Mouse (Mus musculus) spleen, postnatal 14 days (tissue): Measurements from ENCODE around the gene St5.

ENCODE experiments used
- DNase-seq, 2 experiments: peaks; one replicate each; pipeline ENCODE4 v3.0.0; 2021 to 2022; ENCODE audit warnings: low spot score in 2 of 2

St5 gene

DNA sequence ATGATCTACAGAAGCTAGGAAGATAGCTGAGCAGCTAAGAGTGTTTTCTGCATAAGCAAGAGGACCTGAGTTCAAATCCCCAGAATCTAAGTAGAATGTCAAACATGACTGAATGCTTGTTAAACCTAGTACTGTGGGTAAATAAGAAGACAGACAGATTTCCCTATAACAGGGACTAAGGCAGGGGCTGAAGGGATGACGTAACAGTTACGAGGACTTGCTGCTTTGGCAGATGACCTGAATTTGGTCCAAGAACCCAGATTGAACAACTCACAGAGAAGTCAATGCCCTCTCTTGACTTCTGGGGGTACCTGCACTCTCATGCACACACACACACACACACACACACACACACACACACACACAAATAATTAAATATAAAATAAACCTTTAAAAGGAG lies 93.1 kb downstream of the St5 start:
- DNase-seq: no peak

DNA sequence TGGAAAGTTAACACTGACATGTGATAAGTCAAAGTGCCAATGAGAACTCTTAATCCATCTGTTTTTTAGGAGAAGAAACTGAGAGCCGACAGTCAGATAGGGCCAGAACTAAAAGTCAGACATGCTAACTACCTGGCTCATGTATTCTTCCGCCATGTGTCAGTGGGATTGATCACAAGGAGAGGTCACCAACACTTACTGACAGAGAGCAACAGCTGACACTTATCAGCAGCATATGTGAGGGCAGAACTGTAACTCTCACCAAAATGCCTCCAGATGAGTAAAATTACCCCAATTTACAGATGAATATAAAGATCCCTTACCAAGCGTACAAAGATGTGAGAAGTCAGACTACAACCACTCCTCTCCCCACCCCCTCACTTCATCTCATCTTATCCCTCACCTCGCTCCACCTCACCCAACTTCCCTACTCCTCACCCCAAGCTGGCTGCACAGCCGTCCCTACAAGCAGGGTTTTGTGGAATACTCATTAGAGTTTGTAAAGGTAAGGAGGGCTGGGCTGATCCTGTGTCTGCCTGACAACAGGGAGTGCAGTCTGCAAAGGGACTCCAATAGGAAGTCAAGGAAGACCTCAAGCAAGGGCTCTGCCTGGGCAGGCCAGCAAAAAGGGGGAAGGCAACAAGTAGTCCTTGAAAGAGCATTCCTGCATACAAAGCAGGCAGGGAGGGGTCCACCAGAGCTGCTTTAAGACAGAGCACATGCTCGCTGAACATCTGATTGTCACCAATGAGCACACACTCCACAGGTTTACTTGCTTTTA lies 93.7 kb downstream of the St5 start:
- no peak for DNase-seq

DNA sequence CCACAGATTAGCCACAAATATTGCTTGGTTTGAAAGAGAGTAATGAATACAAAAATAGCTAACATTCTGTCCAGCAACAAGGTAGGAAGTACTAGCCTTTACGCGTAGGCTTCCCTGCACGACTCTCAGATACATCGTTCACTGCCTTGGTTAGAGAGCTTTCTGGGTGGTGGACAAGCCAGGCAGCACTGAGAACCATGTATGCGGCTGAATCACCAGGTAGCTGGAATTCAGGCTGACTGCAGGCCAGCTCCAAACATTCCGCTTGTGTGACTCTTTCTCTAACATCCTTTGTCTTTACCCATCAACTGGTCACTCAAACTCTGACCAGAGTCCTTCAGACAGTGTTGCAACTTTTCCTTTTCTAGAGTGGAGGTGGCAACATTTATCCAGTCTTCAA lies 94.6 kb downstream of the St5 start:
- no peak for DNase-seq

DNA sequence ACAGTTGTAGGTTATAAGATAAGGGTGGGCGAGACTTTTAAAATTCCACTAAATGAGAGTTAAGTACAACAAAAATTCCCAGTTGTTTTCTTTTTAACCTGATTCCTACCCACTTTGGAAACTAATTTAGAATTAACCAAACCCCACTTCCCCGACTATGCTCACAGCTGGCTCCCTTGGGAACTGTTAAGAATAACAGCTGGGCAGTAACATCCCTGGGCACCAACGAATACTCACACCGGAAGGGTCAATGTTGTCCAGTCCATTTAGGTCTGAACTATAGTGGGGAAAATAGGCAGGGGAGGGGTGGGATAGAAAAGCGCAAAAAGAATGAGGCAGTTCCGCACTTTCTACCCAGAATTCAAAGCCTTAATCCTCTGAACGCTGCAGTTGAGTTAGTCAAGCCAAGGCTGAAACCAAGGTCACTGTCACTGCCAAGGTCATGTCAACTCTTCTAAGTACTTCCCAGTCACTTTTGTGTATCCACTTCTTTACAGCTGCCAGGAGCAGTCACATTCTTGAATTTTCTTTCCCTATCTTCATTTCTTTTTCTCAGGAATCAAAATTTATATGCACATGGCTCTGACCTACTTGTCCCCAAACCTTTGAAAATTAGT lies 96.3 kb downstream of the St5 start:
- DNase-seq: no peak

DNA sequence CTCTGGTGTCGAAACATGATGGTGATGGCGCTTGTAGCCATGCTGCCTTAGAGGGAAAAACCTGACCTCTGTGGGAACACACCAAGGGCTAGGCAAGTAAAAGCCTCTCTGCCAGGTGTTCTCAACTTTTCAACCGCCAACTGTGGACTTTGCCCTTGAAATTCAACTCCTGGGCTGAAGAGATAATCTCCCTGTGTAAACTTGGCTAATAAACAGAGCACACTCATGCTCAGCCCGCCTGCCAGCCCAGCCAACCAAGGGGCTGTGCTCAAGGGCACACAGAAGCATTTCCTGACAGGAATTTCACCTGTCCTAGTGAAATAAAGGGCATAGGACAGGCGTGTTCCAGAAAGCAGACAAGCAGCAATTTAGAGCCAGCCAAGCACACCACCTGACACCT lies 100.8 kb downstream of the St5 start:
- peak; percentile 29 to 40 for DNase-seq

DNA sequence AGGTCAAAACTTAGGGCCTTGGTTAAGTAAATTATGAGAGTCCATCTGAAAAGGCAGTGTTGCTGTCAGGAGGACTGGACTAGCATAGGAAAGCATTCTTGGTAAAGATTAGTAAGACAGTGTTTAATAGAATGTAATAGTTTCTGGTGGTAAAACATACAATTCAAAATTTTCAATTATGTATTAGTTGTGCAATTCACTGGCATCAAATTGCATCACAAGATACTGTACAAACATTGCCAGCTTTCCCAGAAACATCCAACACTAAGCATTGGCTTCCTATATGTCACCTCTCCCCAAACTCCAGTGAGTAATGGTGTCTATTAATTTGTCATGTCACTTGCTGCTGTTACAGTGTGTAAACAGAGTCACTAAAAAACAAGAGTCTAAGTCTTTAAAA lies 101.4 kb downstream of the St5 start:
- no peak for DNase-seq

DNA sequence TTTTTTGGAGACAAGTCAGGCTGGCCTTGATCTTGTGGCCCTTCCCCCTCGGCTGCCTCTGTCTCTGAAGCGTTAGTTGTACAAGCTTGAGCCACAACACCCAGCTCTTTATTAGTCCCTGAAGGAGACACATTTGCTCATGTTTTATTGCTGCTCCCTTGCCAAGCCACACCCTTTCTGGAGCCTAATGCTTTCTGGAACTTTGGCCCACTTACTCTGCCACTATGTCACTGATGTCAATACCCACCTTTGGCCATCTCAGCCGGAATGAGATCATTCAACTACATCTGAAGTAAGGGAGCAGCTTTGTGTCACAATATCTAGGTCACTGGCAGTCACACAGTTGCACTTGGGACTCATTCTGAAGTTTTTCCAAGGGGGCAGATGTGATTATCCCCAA lies 102.7 kb downstream of the St5 start:
- no peak for DNase-seq

DNA sequence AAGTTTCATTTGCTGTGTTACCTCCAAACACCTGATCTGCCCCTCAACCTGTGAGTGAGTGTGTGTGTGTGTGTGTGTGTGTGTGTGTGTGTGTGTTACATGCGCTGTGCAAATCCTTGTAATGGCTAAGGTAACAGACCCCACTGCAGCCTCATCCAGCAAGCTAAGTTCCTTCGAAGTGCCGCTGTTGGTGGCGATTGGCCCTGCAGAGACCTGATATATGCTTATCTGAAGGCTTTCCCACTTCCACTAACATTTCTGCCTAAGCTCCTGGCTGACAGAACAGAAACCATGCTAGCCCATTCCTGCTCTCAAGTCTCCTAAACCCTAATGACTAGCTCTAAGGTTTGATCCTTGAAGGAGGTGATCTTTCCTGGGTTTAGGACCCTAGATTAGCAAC lies 103.4 kb downstream of the St5 start:
- DNase-seq: no peak

DNA sequence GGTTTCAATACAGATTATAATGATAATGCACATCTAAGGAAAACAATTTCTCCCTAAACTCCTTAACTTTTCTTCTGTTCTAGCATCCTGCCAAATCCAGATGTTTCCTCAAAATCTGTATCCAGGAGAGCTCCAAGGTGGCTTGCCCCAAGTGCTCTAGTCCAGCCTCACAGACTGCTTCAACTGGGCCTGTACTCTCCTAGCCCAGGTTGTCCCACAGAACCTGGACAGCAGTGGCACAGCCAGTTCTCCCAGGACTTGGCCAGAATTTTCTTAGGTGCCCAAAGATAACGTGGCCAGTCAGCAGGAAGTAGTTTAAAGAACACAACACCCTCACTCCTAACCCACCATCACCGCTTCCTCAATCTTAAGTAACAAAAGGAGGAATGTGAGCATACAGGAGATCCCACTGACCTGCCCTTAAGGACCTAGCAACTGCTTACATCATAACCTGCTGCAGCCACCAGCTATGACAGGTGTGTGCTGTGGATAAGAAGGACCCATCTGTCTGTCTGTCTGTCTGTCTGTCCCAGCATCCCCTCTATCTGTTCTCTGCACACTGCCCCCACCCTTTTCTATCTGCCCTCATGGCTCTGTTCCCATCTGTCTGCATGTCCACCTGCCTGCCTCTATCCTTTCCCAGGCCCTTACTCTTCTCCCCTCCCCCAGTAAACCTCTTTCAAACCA lies 108.4 kb downstream of the St5 start:
- DNase-seq: peak; percentile 39 to 41

DNA sequence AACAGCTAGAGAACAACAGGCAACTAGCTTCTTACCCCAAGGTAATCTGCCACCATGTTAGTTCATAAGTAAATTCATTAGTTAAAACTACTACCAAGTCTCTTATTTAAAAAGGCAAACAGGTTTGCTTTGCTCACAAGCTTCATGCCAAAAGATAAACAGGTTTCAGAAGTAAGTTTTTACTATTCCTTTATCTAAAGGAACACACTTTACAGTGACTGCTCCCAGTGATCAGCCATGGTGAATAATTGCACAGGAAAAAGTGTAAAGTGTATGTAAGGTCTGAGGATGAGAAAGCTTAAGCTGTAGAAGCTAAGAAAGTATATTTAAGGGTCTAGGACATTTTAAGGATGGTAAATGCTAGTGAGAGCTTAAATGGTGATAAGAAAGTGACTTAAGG lies 109.4 kb downstream of the St5 start:
- DNase-seq: no peak

DNA sequence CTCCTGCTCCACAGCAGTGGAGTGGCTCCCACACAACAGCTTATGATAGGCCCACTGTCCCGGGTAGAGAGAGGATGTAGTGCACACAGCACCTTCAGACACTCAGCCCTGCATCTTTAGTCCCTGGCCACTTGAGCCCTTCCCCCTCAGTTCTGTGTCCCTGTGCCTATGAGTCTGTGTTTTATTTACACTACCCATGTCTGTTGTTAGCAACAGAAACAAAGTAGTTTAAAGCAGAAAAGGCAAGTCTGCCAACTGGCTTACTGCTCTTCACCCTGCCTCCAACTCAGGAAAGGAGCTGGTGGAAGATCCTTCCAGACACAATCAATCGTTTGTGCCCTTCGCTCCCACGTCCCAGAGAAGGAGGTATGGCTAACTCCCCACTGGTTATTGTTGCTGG lies 111.2 kb downstream of the St5 start:
- DNase-seq: no peak

DNA sequence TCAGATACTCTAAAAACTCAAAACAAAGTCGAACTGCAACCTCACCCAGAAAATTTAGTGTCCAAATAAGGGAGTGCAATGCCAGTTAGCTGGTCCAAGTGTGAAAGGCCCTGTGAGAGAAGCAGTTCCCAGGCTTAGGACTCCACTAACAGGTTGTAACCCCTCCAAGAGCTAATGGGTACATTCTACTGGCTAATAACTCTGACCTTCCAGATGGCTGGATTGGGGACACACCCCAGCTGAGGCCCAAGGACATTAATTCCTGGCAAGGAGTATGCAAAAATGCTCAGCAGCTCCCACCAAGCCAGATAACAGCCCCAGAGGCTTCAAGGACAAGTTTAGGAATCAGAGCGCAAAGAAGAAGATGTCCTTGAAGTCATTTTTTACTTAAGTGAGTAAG lies 112.8 kb downstream of the St5 start:
- DNase-seq: no peak

DNA sequence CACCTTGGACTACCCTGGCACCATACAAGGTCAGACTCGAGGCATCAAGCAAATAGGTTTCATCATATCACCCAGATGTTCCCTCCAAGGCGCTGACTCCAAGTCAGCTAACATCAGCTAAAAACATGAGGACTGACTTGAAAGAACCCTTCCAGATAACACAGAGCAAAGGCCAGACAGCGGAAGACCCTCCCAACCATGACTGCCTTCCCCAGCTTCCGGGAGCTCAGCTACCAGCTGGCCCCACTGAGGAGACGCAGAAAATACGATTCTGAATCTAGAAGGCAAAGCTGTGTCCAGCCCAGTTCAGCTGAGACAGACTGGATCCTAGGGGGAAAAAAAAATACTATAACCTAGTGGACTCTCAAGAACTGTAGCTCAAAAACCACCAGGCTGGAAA lies 114.4 kb downstream of the St5 start:
- no peak for DNase-seq

DNA sequence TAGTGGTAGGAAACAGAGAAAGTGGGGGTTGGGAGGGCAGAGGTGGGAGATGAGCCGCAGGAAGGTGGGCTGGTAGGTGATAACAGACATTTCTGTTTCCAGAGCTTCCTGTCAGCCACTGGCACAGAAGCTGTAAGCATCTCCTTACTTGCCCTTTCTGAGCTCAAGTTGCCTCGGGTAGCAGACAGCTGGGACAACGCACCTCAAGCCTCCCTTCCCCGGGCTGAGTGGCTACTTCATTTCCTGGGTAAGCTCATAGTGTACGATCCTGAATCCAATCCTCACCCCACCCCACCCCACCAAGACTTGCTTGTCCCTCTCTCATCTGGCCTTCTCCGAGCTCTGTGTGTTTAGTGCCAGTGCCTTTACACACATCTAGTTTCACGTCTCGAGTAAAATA lies 115.3 kb downstream of the St5 start:
- DNase-seq: no peak

DNA sequence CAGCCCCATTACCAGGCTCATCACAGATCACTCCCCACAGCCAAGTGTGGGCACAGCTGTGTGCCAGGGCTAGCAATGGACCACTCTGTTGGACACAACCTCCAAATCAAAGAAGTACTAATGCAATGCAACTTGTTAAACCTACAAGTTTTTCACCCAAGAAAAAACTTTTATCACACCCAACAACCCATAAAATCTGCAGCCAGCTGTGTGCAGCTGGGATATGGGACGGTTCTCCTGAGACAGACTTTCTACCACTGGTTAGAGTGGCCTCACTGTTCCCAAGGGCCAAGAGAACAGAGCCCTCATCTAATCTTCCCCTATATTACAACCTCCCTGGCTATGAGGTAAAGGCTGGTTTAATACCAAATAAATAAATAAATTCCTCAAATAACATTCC lies 118.9 kb downstream of the St5 start:
- DNase-seq: no peak

DNA sequence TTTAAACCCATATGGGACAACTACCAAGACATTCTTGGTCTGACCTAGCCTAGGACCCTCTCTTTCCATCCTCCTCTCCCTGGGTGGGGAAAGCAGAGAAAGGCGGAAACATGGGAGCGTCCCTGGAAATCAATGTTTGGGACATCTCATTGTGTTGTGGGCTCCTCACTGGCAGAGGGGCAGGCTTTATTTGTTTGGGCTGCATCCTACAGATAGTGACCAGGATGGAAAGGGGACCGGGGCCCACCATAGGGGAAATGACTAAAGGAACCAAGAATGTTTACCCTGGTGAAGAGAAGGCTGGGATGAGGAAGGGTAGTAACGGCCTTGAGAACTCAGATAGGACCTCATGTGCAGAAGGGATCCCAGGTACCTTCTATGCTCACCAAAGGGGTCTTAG lies 122.9 kb downstream of the St5 start:
- DNase-seq: no peak

DNA sequence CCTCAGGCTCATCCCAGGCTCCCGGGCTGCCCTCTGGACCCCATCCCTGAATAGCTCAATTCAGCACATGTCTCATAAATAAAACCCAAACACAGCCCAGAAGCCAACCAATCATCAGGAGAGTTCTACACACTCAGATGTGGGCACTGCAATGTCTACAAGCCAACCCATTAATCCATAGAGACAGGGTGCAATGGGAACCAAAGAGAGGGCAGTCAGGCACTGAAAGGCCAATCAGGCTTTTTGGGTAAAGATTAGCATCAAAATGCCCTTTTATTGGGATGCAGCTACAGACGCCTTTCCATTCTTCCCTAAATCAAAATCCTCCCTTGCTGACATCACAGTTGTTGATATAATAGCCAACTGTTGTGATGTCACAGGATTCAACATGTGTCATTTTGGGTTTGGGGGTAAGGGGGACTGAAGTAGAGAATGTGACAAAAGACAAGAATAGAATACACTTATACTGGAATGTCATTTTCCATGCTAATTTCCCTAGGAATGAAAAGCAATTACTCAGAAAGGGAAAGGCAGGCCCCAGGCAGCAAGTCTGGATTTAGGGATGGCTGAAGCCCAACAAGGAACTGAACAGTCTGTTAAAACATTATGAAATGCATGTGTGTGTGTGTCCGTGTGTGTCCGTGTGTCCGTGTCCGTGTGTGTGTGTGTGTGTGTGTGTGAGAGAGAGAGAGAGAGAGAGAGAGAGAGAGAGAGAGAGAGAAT lies 123.7 kb downstream of the St5 start:
- DNase-seq: no peak

DNA sequence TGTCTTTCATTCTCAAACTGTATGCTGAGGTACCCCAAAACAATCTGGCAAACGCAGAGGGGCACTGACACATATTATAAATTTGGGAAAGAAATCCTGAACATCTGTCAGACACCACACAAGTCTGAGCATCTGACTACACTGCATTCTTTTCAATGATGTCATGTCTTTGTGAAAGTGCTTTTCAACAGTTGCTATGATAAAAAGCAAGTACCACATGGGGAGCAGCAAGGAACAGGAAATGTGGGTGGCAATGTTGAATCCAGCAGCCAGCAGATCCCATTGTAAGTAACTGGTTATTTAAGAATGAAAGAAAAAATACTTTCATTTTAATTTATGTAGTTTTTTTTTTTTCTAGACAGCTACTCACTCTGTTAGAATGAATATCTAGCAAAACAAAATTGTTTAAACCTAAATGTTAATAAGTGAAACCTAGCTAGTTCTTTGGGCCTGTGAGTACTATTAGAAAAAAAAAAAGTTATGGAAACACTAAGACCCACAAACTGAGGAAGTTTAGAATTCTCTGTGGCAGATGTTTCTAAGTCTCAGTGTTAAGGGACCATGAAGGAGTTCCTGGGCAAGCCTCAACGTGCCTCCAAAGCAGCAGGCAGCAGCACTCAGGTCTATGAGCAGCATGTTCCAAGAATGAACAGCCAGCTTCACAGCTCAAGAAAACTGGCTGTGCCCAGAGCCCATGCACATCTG lies 124.4 kb downstream of the St5 start:
- DNase-seq: no peak

DNA sequence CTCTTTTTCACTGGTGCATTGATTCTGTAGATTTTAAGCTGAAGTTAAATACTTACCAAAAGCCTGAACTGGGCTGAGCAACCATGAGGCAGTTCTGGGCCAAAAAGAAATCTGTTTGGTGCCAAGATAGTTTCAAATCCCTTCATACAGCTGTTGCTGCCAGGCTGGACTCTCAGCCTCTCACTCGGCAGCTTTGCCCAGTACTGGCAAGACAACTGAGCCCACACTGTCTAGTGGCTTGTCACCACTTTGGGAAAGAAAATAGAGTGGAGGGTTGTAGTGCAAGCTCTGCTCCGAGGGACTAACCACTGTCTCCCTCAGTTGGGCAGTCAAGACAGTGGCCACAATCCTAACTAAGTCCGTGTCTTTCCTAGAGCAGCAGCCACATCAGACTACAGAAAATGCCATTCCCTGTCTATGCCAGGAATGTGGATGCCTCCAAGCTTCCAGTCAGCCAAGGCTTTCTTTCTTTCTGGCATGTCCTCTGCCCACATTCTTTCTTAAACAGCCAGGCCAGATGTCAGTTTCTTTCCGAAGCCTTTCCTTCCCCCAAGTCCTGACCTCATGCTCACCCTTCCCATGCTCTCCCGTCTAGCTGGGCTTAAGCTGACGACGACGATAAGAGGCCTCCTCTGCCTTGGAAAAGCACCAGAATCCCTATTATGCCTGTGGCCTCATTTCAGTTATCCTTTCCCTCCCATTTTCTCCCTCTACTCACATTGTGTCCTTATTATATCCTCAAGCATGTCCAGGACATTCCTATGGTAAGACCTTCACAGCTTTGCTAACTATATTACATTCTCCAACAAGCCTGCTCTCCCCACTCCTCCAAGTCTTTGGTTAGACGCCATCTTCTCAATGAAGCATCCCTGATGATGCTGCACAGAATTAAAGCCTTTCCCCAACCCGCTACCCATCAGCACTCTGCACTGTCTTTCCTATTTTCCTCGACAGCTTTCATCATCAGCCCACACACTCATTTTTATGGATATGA lies 126.8 kb downstream of the St5 start:
- no peak for DNase-seq

DNA sequence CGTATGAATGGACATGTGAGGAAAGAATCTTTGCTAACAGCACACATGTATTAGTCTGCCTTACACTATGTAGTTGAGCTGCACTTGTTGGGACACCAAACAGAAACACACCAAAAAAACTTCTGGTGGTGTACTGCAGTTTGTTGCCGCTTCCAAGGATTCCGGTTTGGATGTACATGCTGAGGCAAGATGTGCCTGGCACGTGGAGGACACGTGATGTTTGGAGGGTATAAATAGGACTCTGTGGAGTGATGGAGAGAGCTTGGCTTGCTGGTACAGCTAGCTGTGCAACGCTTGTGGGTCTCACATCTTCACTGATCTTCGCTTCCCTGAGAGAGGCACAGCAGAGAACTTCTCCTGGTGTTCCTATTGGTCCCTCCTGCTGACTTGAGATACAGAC lies 129.2 kb downstream of the St5 start:
- DNase-seq: no peak
